Mouse (Mus musculus): ENCODE results near the gene Babam1. TPM values are rescaled to one million over a fixed set of nuclear protein-coding genes. Genes with fewer than 3 reads are reported as not detected.

Gene Babam1
- polyA plus RNA-seq (2012; rRNA removed), result 53.6 and 61.2 TPM in 2 replicates
- 50.6 and 52.3 TPM in 2 replicates for polyA plus RNA-seq (2014; fragmentation: Nextera tagmentation; extraction: Ambion mirVana)

GRCm38 (mm10) chr8:71396639-71397305 lies at the start of gene Babam1:
Babam1 (plus strand) TSS chr8:71396861.
- Histone ChIP-seq H3K9me3 (ENCODE audit: control insufficient read depth, low read length) (no peaks in the 10 kb centered on the region), H3K9ac (replicated peaks) (peak within 1 kb of the TSS; percentile 56), H3K4me1 (replicated peaks; ENCODE audit: control insufficient read depth in 2 of 2, insufficient read depth in 2 of 2, low read length in 1 of 2) (peaks cover 6 to 11% of the 10 kb centered on the region in 2 experiments), H3K27ac (peak within 1 kb of the TSS; percentile 11; the same call in 1 of the 2 replicates), H3K36me3 (replicated peaks; ENCODE audit: control insufficient read depth, insufficient read depth, low read depth) (peaks cover 2% of the 10 kb centered on the region; the same call in 1 of the 2 replicates), H3K4me2 (ENCODE audit: low read depth) (peak within 1 kb of the TSS; percentile 87), H3K4me3 (ENCODE audit: insufficient read depth in 1 of 2, low read depth in 2 of 2, low read length in 2 of 2) (peak within 1 kb of the TSS; percentile 68 to 86), H3K27me3 (ENCODE audit: control insufficient read depth, insufficient read depth, low read length) (no peaks in the 10 kb centered on the region)
- whole genome bisulfite sequencing (ENCODE audit: insufficient replicate concordance), result under 1% methylated on average over 34 of the region's 34 CpGs
- DNase-seq (ENCODE audit: low read depth in 3 of 3, low spot score in 3 of 3) (peak; percentile 89 to 93 (median 91)), ATAC-seq (ENCODE audit: insufficient read depth) (peak; percentile 96)
- TF ChIP-seq EP300 (IDR thresholded peaks at IDR 0.05; ENCODE audit: low read depth) (no peak), CTCF (IDR thresholded peaks at IDR 0.05; ENCODE audit: low read depth) (no peak)

DNA sequence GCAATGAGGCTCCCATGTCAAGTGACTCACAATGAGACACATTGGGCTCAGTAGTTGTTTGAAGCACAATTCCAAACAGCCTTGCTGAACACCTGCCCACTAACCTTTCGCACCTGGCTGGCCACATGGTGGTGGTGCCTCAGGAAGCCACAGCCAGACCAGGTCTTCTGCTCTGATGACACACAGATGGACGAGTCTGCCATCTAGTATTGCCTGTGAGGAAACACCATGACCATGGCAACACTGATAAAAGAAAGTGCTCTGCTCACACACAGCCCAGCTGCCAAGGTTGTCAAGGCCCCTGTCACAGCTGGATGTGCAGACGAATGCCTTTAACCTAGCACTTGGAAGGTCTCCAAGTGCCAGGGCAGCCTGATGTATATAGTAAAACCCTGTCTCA lies 45.5 kb upstream of the Babam1 start:
- H3K27ac ChIP-seq, result no peak overlapping the region
- WGBS (ENCODE audit: insufficient replicate concordance), result 57% methylated on average over 3 of the region's 3 CpGs
- no peak overlapping the region for H3K9ac ChIP-seq (replicated peaks)
- H3K9me3 ChIP-seq (ENCODE audit: control insufficient read depth, low read length), result no peaks in the 10 kb centered on the region
- TF ChIP-seq CTCF (IDR thresholded peaks at IDR 0.05; ENCODE audit: low read depth), result no peak
- TF ChIP-seq EP300 (IDR thresholded peaks at IDR 0.05; ENCODE audit: low read depth), result no peak
- H3K4me3 ChIP-seq (ENCODE audit: insufficient read depth in 1 of 2, low read depth in 2 of 2, low read length in 2 of 2), result no peak overlapping the region
- no peaks in the 10 kb centered on the region for H3K27me3 ChIP-seq (ENCODE audit: control insufficient read depth, insufficient read depth, low read length)
- DNase-seq (ENCODE audit: low read depth in 3 of 3, low spot score in 3 of 3) (no peak), ATAC-seq (ENCODE audit: insufficient read depth) (no peak)
- H3K4me2 ChIP-seq (ENCODE audit: low read depth), result no peak overlapping the region
- no peaks in the 10 kb centered on the region for H3K4me1 ChIP-seq (replicated peaks; ENCODE audit: control insufficient read depth in 2 of 2, insufficient read depth in 2 of 2, low read length in 1 of 2)
- peaks cover 11% of the 10 kb centered on the region for H3K36me3 ChIP-seq (replicated peaks; ENCODE audit: control insufficient read depth, insufficient read depth, low read depth)

- ATAC-seq (ENCODE audit: insufficient read depth) (no peak), DNase-seq (ENCODE audit: low read depth in 3 of 3, low spot score in 3 of 3) (no peak)
- Histone ChIP-seq H3K36me3 (replicated peaks; ENCODE audit: control insufficient read depth, insufficient read depth, low read depth) (peaks cover 15% of the 10 kb centered on the region), H3K9ac (replicated peaks) (no peak overlapping the region), H3K4me2 (ENCODE audit: low read depth) (no peak overlapping the region), H3K27ac (no peak overlapping the region), H3K4me1 (replicated peaks; ENCODE audit: control insufficient read depth in 2 of 2, insufficient read depth in 2 of 2, low read length in 1 of 2) (no peaks in the 10 kb centered on the region), H3K4me3 (ENCODE audit: insufficient read depth in 1 of 2, low read depth in 2 of 2, low read length in 2 of 2) (no peak overlapping the region), H3K27me3 (ENCODE audit: control insufficient read depth, insufficient read depth, low read length) (no peaks in the 10 kb centered on the region), H3K9me3 (ENCODE audit: control insufficient read depth, low read length) (no peaks in the 10 kb centered on the region)
- WGBS (ENCODE audit: insufficient replicate concordance), result 79% methylated on average over 1 of the region's 1 CpGs
- TF ChIP-seq CTCF (IDR thresholded peaks at IDR 0.05; ENCODE audit: low read depth) (no peak), EP300 (IDR thresholded peaks at IDR 0.05; ENCODE audit: low read depth) (no peak)
Observed at GRCm38 (mm10) chr8:71351520-71351919, 45.1 kb upstream of the Babam1 start.

- DNase-seq (ENCODE audit: low read depth in 3 of 3, low spot score in 3 of 3), result no peak
- Histone ChIP-seq H3K9ac (replicated peaks) (no peak overlapping the region), H3K4me1 (replicated peaks; ENCODE audit: control insufficient read depth in 2 of 2, insufficient read depth in 2 of 2, low read length in 1 of 2) (no peaks in the 10 kb centered on the region), H3K4me2 (ENCODE audit: low read depth) (no peak overlapping the region), H3K27ac (no peak overlapping the region), H3K36me3 (replicated peaks; ENCODE audit: control insufficient read depth, insufficient read depth, low read depth) (peaks cover 6% of the 10 kb centered on the region), H3K4me3 (ENCODE audit: insufficient read depth in 1 of 2, low read depth in 2 of 2, low read length in 2 of 2) (no peak overlapping the region), H3K27me3 (ENCODE audit: control insufficient read depth, insufficient read depth, low read length) (no peaks in the 10 kb centered on the region), H3K9me3 (ENCODE audit: control insufficient read depth, low read length) (no peaks in the 10 kb centered on the region)
- 73% methylated on average over 3 of the region's 3 CpGs for WGBS (ENCODE audit: insufficient replicate concordance)
- ATAC-seq (ENCODE audit: insufficient read depth), result no peak
- TF ChIP-seq CTCF (IDR thresholded peaks at IDR 0.05; ENCODE audit: low read depth) (peak; percentile 20; the same call in 1 of the 2 replicates), EP300 (IDR thresholded peaks at IDR 0.05; ENCODE audit: low read depth) (no peak)
Observed at GRCm38 (mm10) chr8:71358026-71358425, 38.6 kb upstream of the Babam1 start.

DNA sequence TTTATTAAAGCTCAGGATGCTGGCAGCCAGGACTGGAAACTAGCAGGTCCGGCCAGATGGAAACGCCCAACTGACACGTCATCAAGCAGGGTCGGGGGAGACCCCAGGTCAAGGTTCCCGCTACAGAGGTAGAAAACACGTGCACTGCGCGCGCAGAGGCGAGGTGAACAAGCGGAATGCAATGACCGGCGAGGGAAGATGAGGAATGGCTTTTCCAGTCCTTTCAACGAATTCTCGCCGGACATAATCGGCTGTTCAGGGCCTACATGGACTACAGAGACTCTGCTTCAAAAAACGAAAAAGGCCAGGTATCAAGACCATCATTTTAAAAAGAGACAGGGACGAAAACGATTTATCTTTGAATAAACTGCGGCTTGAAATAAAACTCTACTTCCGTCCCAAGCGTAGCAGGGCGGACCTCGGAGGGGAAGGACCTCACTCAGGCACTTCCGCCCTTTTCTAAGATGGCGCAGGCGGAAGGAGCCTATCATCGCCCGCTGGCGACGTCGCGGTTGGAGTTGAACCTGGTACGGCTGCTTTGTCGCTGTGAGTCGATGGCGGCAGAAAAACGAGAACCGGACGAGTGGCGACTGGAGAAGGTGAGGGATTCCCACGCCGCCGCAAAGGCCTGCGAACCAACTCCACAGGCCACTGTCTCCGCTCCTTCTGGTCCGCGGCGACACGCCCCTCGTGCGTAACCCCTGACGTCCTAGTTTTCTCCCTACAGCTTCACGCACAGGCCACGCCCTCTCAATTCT lies 29.7 kb upstream of the Babam1 start, which contains the start of gene Use1:
Use1 (plus strand) TSS at position 78 of the 758 bp plus-strand sequence.
- DNase-seq (ENCODE audit: low read depth in 3 of 3, low spot score in 3 of 3) (peak; percentile 84 to 88 (median 86)), ATAC-seq (ENCODE audit: insufficient read depth) (peak; percentile 70)
- Histone ChIP-seq H3K9me3 (ENCODE audit: control insufficient read depth, low read length) (no peaks in the 10 kb centered on the region), H3K4me3 (ENCODE audit: insufficient read depth in 1 of 2, low read depth in 2 of 2, low read length in 2 of 2) (peak within 1 kb of the TSS; percentile 84 to 92), H3K27ac (peak within 1 kb of the TSS; percentile 88), H3K4me1 (replicated peaks; ENCODE audit: control insufficient read depth in 2 of 2, insufficient read depth in 2 of 2, low read length in 1 of 2) (peaks cover 22 to 23% of the 10 kb centered on the region in 2 experiments), H3K36me3 (replicated peaks; ENCODE audit: control insufficient read depth, insufficient read depth, low read depth) (peaks cover 2% of the 10 kb centered on the region), H3K27me3 (ENCODE audit: control insufficient read depth, insufficient read depth, low read length) (no peaks in the 10 kb centered on the region), H3K4me2 (ENCODE audit: low read depth) (peak within 1 kb of the TSS; percentile 96), H3K9ac (replicated peaks) (peak within 1 kb of the TSS; percentile 87)
- TF ChIP-seq EP300 (IDR thresholded peaks at IDR 0.05; ENCODE audit: low read depth) (no peak), CTCF (IDR thresholded peaks at IDR 0.05; ENCODE audit: low read depth) (no peak)
- under 1% methylated on average over 56 of the region's 56 CpGs for WGBS (ENCODE audit: insufficient replicate concordance)
